In the genomic region with DNA sequence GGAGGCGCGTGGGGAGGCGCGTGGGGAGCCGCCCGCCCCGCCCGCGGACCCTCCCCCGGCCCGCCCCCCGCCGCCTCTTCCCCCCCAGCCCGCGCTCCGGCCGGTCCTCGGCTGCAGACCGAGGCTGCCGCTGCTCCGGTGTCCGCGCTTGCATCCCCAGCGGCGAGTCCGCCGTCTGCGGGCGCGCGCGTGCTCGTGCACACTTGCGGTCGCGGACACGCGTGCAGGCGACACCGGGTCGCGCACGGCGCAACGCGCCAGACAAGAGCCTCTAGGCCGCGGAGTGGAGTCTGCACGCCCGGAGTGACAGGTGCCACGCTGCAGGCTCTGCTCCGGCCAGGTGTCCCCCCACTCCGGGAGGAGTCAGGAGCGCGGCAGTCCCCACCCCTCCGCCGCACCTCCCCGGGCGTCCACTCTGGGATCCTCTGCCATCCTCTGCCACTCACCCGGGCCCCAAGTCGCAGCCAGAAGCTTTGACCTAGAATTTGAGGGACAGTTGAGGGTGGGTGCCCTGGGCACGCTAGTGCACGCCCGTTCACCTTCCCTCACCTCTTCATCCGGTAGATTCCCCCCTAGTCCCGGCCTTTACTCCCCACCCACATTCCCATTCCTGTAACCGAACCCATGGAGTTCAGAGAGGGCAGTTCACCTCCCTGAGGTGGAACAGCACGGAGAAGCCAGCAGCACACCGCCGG, we compare ENCODE assay signal across 7 mouse cellular contexts. TPM values are rescaled to one million over a fixed set of nuclear protein-coding genes. Genes with fewer than 3 reads are reported as not detected.
A peak's percentile ranks its signal among the peaks of the same experiment; 100 is the strongest.
DNase-seq lines count a peak whose midpoint lies in the region; ATAC-seq and TF ChIP-seq lines count a peak whose summit lies in the region.

No protein-coding gene starts in this region.

- peak overlapping the region; percentile 84 to 89 for H3K4me3 ChIP-seq in ES-E14 (ENCODE audit: insufficient read depth in 1 of 2, low read depth in 1 of 2, low read length in 2 of 2, poor library complexity in 1 of 2, severe bottlenecking in 1 of 2)
- H3K4me3 ChIP-seq in forebrain, embryonic 11.5 days (ENCODE audit: low read depth, low read length) = peak overlapping the region; percentile 87
- H3K4me3 ChIP-seq in hindbrain, embryonic 10.5 days = peak overlapping the region; percentile 81
- H3K4me3 ChIP-seq in midbrain, embryonic 12.5 days = peak overlapping the region; percentile 74

- peak overlapping the region; percentile 67 for H3K9ac ChIP-seq in ES-E14 (ENCODE audit: insufficient read depth, low read depth, low read length, poor library complexity, severe bottlenecking)
- peak overlapping the region; percentile 83 for H3K9ac ChIP-seq in forebrain, embryonic 11.5 days (ENCODE audit: low read length)
- H3K9ac ChIP-seq in midbrain, embryonic 12.5 days (replicated peaks) = peak overlapping the region; percentile 84

- H3K36me3 ChIP-seq in ES-E14 (ENCODE audit: control insufficient read depth, insufficient read depth, low read length, poor library complexity, severe bottlenecking) = no peaks in the 10 kb centered on the region
- no peaks in the 10 kb centered on the region for H3K36me3 ChIP-seq in forebrain, embryonic 11.5 days (ENCODE audit: control insufficient read depth, insufficient read depth, low read length)
- H3K36me3 ChIP-seq in hindbrain, embryonic 10.5 days = no peaks in the 10 kb centered on the region
- no peaks in the 10 kb centered on the region for H3K36me3 ChIP-seq in midbrain, embryonic 12.5 days
- H3K36me3 ChIP-seq in splenic B cell, adult 2 months (ENCODE audit: control insufficient read depth, insufficient read depth, low read length, poor library complexity, severe bottlenecking) = no peaks in the 10 kb centered on the region

- no peak for DNase-seq in ES-E14 (ENCODE audit: low read depth, low spot score)
- peak; percentile 75 for DNase-seq in adrenal gland, postnatal 14 days
- peak; percentile 76 for DNase-seq in forebrain, embryonic 11.5 days (ENCODE audit: low spot score)
- peak; percentile 37 for DNase-seq in hindbrain, embryonic 10.5 days (ENCODE audit: low spot score)
- DNase-seq in layer of hippocampus, postnatal 25 days (ENCODE audit: extremely low spot score in 1 of 2, low spot score in 1 of 2) = peak; percentile 52 to 57
- peak; percentile 62 for DNase-seq in splenic B cell, adult 2 months (ENCODE audit: low read depth, low spot score)

- H3K27ac ChIP-seq in ES-E14 (ENCODE audit: insufficient read depth, low read depth, low read length, poor library complexity, severe bottlenecking) = no peak overlapping the region
- peak overlapping the region; percentile 75 for H3K27ac ChIP-seq in forebrain, embryonic 11.5 days (ENCODE audit: low read depth, low read length)
- H3K27ac ChIP-seq in hindbrain, embryonic 10.5 days = peak overlapping the region; percentile 95
- H3K27ac ChIP-seq in midbrain, embryonic 12.5 days (replicated peaks) = peak overlapping the region; percentile 84

- peaks cover 30% of the 10 kb centered on the region for H3K27me3 ChIP-seq in forebrain, embryonic 11.5 days (ENCODE audit: control insufficient read depth, insufficient read depth, low read length)
- peaks cover 78% of the 10 kb centered on the region for H3K27me3 ChIP-seq in hindbrain, embryonic 10.5 days (ENCODE audit: insufficient read depth, poor library complexity, severe bottlenecking)
- H3K27me3 ChIP-seq in midbrain, embryonic 12.5 days = peaks cover 75% of the 10 kb centered on the region
- H3K27me3 ChIP-seq in splenic B cell, adult 2 months (ENCODE audit: control insufficient read depth, insufficient read depth, low read length, poor library complexity, severe bottlenecking) = peaks cover 2% of the 10 kb centered on the region; the same call in 1 of the 2 replicates

- no peaks in the 10 kb centered on the region for H3K9me3 ChIP-seq in ES-E14 (ENCODE audit: control insufficient read depth, insufficient read depth, low read depth, low read length)
- no peaks in the 10 kb centered on the region for H3K9me3 ChIP-seq in forebrain, embryonic 11.5 days (ENCODE audit: control insufficient read depth, low read length)
- H3K9me3 ChIP-seq in hindbrain, embryonic 10.5 days = 0 out of 2 replicates have a peak, but pooled peaks cover 5% of the 10 kb centered on the region
- H3K9me3 ChIP-seq in midbrain, embryonic 12.5 days = no peaks in the 10 kb centered on the region

- peaks cover 5 to 19% of the 10 kb centered on the region in 2 experiments; a peak in 2 of 4 replicates for H3K4me1 ChIP-seq in ES-E14 (ENCODE audit: control insufficient read depth in 2 of 2, insufficient read depth in 2 of 2, low read length in 2 of 2, poor library complexity in 1 of 2)
- H3K4me1 ChIP-seq in forebrain, embryonic 11.5 days (replicated peaks; ENCODE audit: control insufficient read depth, insufficient read depth, low read length) = peaks cover 17% of the 10 kb centered on the region
- peaks cover 60% of the 10 kb centered on the region for H3K4me1 ChIP-seq in hindbrain, embryonic 10.5 days (replicated peaks)
- peaks cover 44% of the 10 kb centered on the region for H3K4me1 ChIP-seq in midbrain, embryonic 12.5 days

- 0 out of 2 replicates have a peak, but pooled peaks have one; percentile 7 for ATAC-seq in forebrain, embryonic 11.5 days (replicated peaks; ENCODE audit: low FRiP score)
- ATAC-seq in midbrain, embryonic 12.5 days (ENCODE audit: low FRiP score, low read depth) = peak; percentile 16; the same call in 1 of the 2 replicates

- WGBS in forebrain, embryonic 11.5 days = 2% methylated on average over 43 of the region's 70 CpGs
- 2% methylated on average over 67 of the region's 70 CpGs for WGBS in hindbrain, embryonic 10.5 days
- 1% methylated on average over 59 of the region's 70 CpGs for WGBS in midbrain, embryonic 12.5 days

- in situ Hi-C loops in ES-E14 (cut with MboI; ENCODE audit: low sequenced_read_pairs in 2 of 2, unreplicated experiment in 2 of 2) = no loop called here

- H3K4me2 ChIP-seq in forebrain, embryonic 11.5 days (ENCODE audit: low read depth, low read length, severe bottlenecking) = peak overlapping the region; percentile 92
- peak overlapping the region; percentile 94 for H3K4me2 ChIP-seq in midbrain, embryonic 12.5 days (replicated peaks)

TF ChIP-seq in ES-E14, 5 proteins besides CTCF, POLR2A, EP300 and RAD21:
- TF ChIP-seq MAFK (IDR thresholded peaks at IDR 0.05; ENCODE audit: insufficient read depth, low read depth, low read length) (no peak), ZC3H11A (IDR thresholded peaks at IDR 0.05; ENCODE audit: borderline replicate concordance, low read depth, low read length) (no peak), CHD2 (IDR thresholded peaks at IDR 0.05; ENCODE audit: low read depth, low read length) (no peak), HCFC1 (IDR thresholded peaks at IDR 0.05; ENCODE audit: borderline replicate concordance, insufficient read depth, low read length) (no peak), ZNF384 (IDR thresholded peaks at IDR 0.05; ENCODE audit: low read depth, low read length) (no peak)
TF ChIP-seq in ES-E14: peak in this region for 0.

RNA-seq across cellular contexts. Expression of gene Nfic, which starts 24.5 kb away (rescaled TPM):
- 4.9 and 6.3 TPM in 2 replicates for total RNA-seq in ES-E14 (2012; rRNA removed)
- 90.1 and 104 TPM in 2 replicates for total RNA-seq in adrenal gland, postnatal 14 days (2021)
- 10.5 and 10.8 TPM in 2 replicates for polyA plus RNA-seq in forebrain, embryonic 11.5 days (2014; fragmentation: Nextera tagmentation; extraction: Ambion mirVana)
- 10.5 and 16.0 TPM in 2 replicates for polyA plus RNA-seq in hindbrain, embryonic 10.5 days (2016; fragmentation: Nextera tagmentation; extraction: Ambion mirVana)
- 10 to 100 TPM; 59.5 to 66.8 TPM for total RNA-seq in layer of hippocampus, postnatal 25 days (2021)
- polyA plus RNA-seq in midbrain, embryonic 12.5 days (2016; fragmentation: Nextera tagmentation; extraction: Ambion mirVana) = 14.7 and 19.7 TPM in 2 replicates

RNA-seq across cellular contexts. Expression of gene Smim24, which starts 38.1 kb away (rescaled TPM):
- 1.7 TPM in 2 replicates for total RNA-seq in ES-E14 (2012; rRNA removed)
- 0.94 and 1.9 TPM in 2 replicates for total RNA-seq in adrenal gland, postnatal 14 days (2021)
- 2.8 and 3.3 TPM in 2 replicates for polyA plus RNA-seq in forebrain, embryonic 11.5 days (2014; fragmentation: Nextera tagmentation; extraction: Ambion mirVana)
- 2.7 and 3.0 TPM in 2 replicates for polyA plus RNA-seq in hindbrain, embryonic 10.5 days (2016; fragmentation: Nextera tagmentation; extraction: Ambion mirVana)
- total RNA-seq in layer of hippocampus, postnatal 25 days (2021) = 1 to 10 TPM; 1.4 to 3.1 TPM
- polyA plus RNA-seq in midbrain, embryonic 12.5 days (2016; fragmentation: Nextera tagmentation; extraction: Ambion mirVana) = 2.1 and 2.8 TPM in 2 replicates

RNA-seq across cellular contexts. Expression of gene Gm48552, which starts 42.2 kb away (rescaled TPM):
- total RNA-seq in ES-E14 (2012; rRNA removed) = 2.5 and 2.7 TPM in 2 replicates
- 0.64 and 2.1 TPM in 2 replicates for total RNA-seq in adrenal gland, postnatal 14 days (2021)
- polyA plus RNA-seq in forebrain, embryonic 11.5 days (2014; fragmentation: Nextera tagmentation; extraction: Ambion mirVana) = 1.1 and 3.0 TPM in 2 replicates
- 1.0 and 2.5 TPM in 2 replicates for polyA plus RNA-seq in hindbrain, embryonic 10.5 days (2016; fragmentation: Nextera tagmentation; extraction: Ambion mirVana)
- total RNA-seq in layer of hippocampus, postnatal 25 days (2021) = 1 to 10 TPM; 3.2 to 4.7 TPM
- polyA plus RNA-seq in midbrain, embryonic 12.5 days (2016; fragmentation: Nextera tagmentation; extraction: Ambion mirVana) = 0.50 and 2.3 TPM in 2 replicates

RNA-seq across cellular contexts. Expression of gene Gm48551, which starts 46.7 kb away (rescaled TPM):
- total RNA-seq in ES-E14 (2012; rRNA removed) = 1.1 and 1.8 TPM in 2 replicates
- 0.48 and 1.6 TPM in 2 replicates for total RNA-seq in adrenal gland, postnatal 14 days (2021)
- polyA plus RNA-seq in forebrain, embryonic 11.5 days (2014; fragmentation: Nextera tagmentation; extraction: Ambion mirVana) = 3.0 and 3.5 TPM in 2 replicates
- 4.0 and 4.8 TPM in 2 replicates for polyA plus RNA-seq in hindbrain, embryonic 10.5 days (2016; fragmentation: Nextera tagmentation; extraction: Ambion mirVana)
- 1 to 10 TPM; 2.6 to 3.7 TPM for total RNA-seq in layer of hippocampus, postnatal 25 days (2021)
- 4.2 and 5.5 TPM in 2 replicates for polyA plus RNA-seq in midbrain, embryonic 12.5 days (2016; fragmentation: Nextera tagmentation; extraction: Ambion mirVana)

RNA-seq across cellular contexts. Expression of gene Dohh, which starts 46.8 kb away (rescaled TPM):
- 168 and 183 TPM in 2 replicates for total RNA-seq in ES-E14 (2012; rRNA removed)
- 52.6 and 55.6 TPM in 2 replicates for total RNA-seq in adrenal gland, postnatal 14 days (2021)
- 61.0 and 66.3 TPM in 2 replicates for polyA plus RNA-seq in forebrain, embryonic 11.5 days (2014; fragmentation: Nextera tagmentation; extraction: Ambion mirVana)
- polyA plus RNA-seq in hindbrain, embryonic 10.5 days (2016; fragmentation: Nextera tagmentation; extraction: Ambion mirVana) = 95.8 and 98.2 TPM in 2 replicates
- 10 to 100 TPM; 79.1 to 87.1 TPM for total RNA-seq in layer of hippocampus, postnatal 25 days (2021)
- 63.5 and 67.2 TPM in 2 replicates for polyA plus RNA-seq in midbrain, embryonic 12.5 days (2016; fragmentation: Nextera tagmentation; extraction: Ambion mirVana)
